Mouse (Mus musculus) ES-CJ7 (cell line): ENCODE results near the gene Ccdc60.

Source experiments
- DNase-seq: peaks from one replicate; pipeline ENCODE4 v3.0.0; 2011; ENCODE audit warnings: low read depth, low spot score

The Ccdc60 gene

DNA sequence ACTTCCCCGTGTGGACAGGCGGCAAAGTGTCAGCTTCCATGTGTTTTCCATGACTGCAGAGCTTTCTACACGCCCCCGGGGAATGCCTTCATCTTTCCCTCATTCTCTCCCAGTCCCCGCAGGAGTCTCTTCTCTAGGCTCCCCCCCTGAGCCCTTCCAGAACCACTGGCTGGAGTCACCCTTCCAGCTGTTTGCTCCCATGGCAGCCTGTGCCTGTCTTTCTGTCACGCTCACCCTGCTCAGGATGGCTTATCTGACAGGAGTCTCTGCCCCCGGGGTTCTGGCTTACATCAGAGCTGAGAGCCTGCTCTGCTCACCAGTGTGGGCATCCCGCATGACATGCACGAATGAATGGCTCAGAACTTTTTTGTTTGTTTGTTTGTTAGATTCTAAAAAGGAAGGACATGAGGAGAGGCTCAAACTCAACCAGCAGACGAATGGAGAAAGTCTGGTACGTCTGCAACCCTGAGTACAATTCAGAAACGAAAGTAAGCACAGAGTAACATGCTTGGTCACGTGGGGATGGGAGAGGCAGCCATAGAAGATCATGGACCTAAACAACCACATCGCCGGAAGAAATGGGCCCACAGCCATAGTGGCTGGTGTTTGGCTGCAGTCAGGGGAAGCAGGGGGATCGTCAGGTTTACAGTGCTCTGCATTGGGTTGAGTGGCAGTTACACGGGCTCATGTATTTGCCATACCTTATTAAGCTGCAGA is 17.1 kb downstream of the Ccdc60 start:
- no peak for DNase-seq

- no peak for DNase-seq
Observed at GRCm38 (mm10) chr5:116269212-116270145, 19.3 kb downstream of the Ccdc60 start.

GRCm38 (mm10) chr5:116262689-116263088 is 26.1 kb downstream of the Ccdc60 start:
- DNase-seq: no peak

GRCm38 (mm10) chr5:116261944-116262343 is 26.8 kb downstream of the Ccdc60 start:
- no peak for DNase-seq

- DNase-seq: no peak
Observed at GRCm38 (mm10) chr5:116260356-116260755, 28.4 kb downstream of the Ccdc60 start.

DNA sequence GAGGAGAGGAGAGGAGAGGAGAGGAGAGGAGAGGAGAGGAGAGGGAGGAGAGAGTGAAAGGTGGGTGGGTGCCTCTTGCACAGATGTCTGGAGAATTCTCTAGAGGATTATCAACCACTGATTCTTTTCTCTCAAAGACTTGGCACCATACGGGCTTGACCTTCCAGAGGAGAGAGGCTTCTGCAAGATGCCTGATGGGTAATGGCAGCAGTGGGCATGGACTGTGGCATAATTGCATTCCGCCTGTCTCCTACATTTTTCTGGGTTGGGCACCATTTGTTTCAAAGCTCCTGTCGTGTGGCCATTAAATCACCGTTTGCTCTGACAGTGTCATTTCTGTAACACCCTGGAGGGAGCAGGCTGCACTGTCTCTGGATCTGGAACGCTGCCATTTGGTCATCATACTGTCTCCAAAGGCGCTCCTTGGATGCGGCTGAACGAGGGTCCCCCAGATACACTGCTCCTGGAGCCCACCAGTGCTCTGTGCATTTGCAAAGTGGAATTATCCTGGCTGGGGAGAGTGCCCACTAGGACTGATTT is 30.4 kb downstream of the Ccdc60 start:
- DNase-seq: no peak

GRCm38 (mm10) chr5:116253914-116254313 is 34.9 kb downstream of the Ccdc60 start:
- peak; percentile 80 for DNase-seq

DNA sequence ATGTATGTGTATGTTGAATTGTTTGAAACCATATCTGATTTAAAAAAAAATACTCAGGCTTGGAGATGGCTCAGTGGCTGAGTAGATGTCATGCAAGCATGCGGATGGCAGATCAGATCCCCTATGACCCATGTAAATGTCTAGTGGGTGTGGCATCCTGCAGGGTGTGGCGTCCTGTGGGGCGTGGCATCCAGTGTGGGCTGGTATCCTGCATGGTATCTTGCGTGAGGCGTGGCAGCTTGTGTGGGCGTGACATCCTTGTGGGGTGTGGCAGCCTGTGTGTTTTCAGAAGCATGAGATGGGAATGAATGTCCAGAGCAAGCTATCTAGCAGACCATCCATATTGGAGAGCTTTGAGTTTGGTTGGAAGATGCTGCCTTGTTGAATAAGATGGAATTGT is 36.6 kb downstream of the Ccdc60 start:
- peak; percentile 40 for DNase-seq

DNA sequence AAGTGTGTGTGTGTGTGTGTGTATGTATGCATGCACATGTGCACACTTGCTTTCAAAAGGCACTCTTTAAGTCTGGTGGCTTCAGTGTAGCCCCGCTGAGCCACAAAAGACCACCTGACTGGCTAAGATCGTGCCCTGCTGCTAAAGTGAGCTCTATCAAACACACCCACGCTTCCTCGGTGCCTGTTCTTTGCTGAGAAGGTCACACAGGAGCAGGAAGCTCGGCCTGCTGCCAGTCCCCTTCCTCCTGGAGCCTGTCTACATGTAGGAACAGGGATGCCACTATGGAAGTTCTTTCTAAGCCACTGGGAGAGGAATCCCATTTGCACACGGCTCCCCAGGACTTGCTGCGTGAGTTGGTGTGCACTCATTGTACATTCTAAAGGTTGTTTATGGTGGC is 42.1 kb downstream of the Ccdc60 start:
- no peak for DNase-seq

DNA sequence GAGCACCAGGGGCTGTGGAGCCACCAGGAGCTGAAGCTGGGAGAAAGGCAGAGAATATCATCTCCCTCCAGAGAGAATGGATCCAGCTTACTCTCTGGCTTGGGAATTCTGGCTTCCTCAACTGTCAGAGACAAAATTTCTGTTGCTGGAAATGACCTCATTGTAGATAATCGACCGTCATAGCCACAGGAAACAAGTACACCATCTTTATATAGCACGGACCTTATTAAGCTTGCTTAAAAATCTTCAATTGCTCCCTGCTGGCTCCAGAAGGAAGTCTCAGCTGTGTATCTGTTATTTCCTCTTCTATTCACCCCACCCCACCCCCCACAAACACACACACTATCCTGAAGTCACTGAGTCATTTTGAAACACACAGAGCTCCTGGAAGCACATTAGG is 44.3 kb downstream of the Ccdc60 start:
- DNase-seq: no peak

- DNase-seq: no peak
Observed at GRCm38 (mm10) chr5:116243622-116244021, 45.2 kb downstream of the Ccdc60 start.

GRCm38 (mm10) chr5:116231841-116232643 is 56.7 kb downstream of the Ccdc60 start:
- DNase-seq: peak; percentile 86

DNA sequence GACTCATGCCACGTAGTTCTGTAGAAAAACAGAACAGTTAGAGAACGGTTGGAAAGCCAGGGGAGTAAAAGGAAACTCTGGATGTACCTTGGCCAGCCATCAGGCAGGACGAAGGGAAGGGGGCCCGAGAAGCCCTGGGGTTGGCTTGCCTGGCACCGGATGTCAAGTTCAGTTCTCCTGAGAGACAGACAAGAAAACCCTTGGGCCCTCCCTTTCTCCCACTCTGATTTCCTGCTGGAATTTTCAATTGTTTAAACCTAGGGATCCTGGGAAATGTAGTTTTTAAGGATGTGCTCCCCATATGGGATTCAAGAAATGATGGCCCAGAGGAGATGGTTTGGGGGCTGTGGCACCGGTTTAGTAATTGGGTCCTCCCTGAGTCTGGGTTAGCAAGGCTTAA is 60.4 kb downstream of the Ccdc60 start:
- DNase-seq: no peak

DNA sequence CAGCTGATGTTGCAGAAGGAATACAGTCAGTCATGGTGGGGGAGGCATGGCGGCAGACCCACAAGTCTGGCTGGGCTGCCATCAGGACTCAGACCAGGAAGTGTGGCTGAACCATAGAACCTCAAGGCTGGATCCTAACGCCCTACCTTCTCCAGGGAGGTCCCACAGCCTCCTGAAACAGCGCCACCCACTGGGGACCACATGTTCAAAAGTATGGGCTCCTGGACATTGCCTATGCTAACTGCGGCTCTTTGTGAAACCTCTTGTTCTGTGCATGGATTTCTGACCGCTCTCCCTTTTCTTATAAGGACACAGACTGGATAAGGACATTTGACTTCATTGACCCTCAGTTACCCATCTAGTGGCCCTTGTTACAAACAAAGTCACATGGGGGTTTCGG is 64.8 kb downstream of the Ccdc60 start:
- DNase-seq: peak; percentile 74

DNA sequence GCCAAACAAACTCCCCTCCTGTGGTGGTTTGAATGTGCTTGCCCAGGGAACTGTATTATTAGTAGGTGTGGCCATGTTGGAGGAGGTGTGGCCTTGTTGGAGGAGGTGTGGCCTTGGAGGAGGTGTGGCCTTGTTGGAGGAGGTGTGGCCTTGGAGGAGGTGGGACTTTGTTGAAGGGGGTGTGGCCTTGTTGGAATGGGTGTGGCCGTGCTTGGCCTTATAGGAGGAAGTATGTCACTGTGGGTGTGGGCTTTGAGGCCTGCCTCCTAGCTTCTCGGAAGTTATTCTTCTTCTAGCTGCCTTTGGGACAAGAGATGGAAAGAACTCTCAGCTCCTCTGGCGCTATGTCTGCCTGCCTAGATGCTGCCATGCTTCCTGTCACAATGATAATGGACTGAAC is 66.9 kb downstream of the Ccdc60 start:
- peak; percentile 78 for DNase-seq

DNA sequence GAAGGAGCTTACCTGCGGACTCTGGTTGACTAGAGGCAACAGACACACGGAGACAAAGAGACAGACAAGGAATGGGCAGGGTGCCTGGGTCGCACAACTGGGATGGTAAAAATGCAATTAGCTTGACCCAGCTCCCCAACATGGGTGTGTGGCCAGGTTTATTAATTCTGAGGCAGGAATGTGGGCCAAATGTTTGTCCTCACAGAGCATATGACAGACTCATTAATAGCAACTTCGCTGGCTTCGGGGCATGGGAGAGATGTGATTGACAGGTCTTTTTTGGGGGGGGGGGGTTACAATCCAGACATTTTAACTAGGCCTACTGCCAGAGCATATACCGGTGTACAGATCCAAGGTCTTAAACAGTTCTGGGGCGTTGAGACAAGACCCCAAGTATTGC is 69.5 kb downstream of the Ccdc60 start:
- no peak for DNase-seq

- peak; percentile 70 for DNase-seq
Observed at GRCm38 (mm10) chr5:116212706-116213105, 76.1 kb downstream of the Ccdc60 start.

- DNase-seq: no peak
Observed at GRCm38 (mm10) chr5:116209378-116210091, 79.2 kb downstream of the Ccdc60 start.

GRCm38 (mm10) chr5:116208741-116209368 is 79.9 kb downstream of the Ccdc60 start:
- no peak for DNase-seq

DNA sequence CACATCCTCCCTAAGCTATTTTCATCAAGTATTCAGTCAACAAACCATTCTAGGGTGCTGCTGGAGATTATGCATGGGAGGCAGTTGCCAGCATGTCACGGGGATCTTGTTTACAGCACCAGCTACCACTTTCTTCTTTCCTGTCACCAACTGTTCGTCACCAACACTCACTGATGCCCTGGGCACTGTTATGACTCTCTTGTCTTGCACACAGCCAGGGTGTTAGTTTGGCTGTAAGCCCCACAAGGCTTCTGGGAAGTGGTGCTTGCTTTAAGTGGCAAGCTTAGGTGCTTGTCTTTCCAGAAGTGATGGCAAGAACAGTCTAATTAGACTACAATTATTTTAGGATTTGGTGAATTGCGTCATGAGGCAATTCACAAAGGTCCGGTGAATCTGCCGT is 86.1 kb downstream of the Ccdc60 start:
- DNase-seq: no peak

- no peak for DNase-seq
Observed at GRCm38 (mm10) chr5:116194499-116194898, 94.3 kb downstream of the Ccdc60 start.
